Mouse (Mus musculus) limb, embryonic 15.5 days (tissue): Measurements from ENCODE around the gene Slc51a. TPM values are rescaled to one million over a fixed set of nuclear protein-coding genes. Genes with fewer than 3 reads are reported as not detected.

Source experiments
- ATAC-seq: fragments of 200-750 bp; cut with Nextera tagmentation; 2 replicates; pipeline ENCODE4 v1.8.0; 2017; ENCODE audit warnings: low read depth, moderate TSS enrichment; ENCODE audit not compliant: insufficient number of reproducible peaks, low FRiP score, low TSS enrichment
- H3K27ac ChIP-seq: fragments of 300-500 bp; sonication (generic); 2 replicates; pipeline ENCODE4 v1.5.1; 2015; ENCODE audit warnings: moderate library complexity, mild to moderate bottlenecking, inconsistent platforms
- H3K27me3 ChIP-seq: fragments of 300-500 bp; sonication (generic); 2 replicates; pipeline ENCODE4 v1.6.1; 2015; ENCODE audit warnings: inconsistent platforms
- H3K36me3 ChIP-seq: fragments of 300-500 bp; sonication (generic); 2 replicates; pipeline ENCODE4 v1.6.1; 2015; ENCODE audit warnings: inconsistent platforms
- H3K4me1 ChIP-seq: fragments of 300-500 bp; sonication (generic); 2 replicates; pipeline ENCODE4 v1.6.1; 2015; ENCODE audit warnings: inconsistent platforms
- H3K4me2 ChIP-seq: fragments of 300-500 bp; sonication (generic); 2 replicates; pipeline ENCODE4 v1.6.1; 2015; ENCODE audit warnings: mild to moderate bottlenecking, inconsistent platforms
- H3K4me3 ChIP-seq: fragments of 300-500 bp; sonication (generic); 2 replicates; pipeline ENCODE4 v1.5.1; 2015; ENCODE audit warnings: mild to moderate bottlenecking, inconsistent platforms
- H3K9ac ChIP-seq: fragments of 300-500 bp; sonication (generic); 2 replicates; pipeline ENCODE4 v1.6.1; 2015; ENCODE audit warnings: inconsistent platforms
- H3K9me3 ChIP-seq: fragments of 300-500 bp; sonication (generic); 2 replicates; pipeline ENCODE4 v1.6.1; 2016; ENCODE audit warnings: inconsistent platforms
- WGBS: fragments of 180-500 bp; shearing (Covaris S2); methylation state at CpG from one replicate; pipeline ENCODE4 v1.1.7; 2015; 5-methylcytosine and 5-hydroxymethylcytosine counted together
- polyA plus RNA-seq: library from polyadenylated mRNA; unstranded; fragments of >200 nt; fragmentation: Nextera tagmentation; extraction: Ambion mirVana; gene quantifications from 2 replicates; pipeline ENCODE4 v1.2.1, GENCODE M21; 2015

Slc51a gene
- polyA plus RNA-seq, result 0.06 and 0.12 TPM in 2 replicates

- ATAC-seq, result no peak
- WGBS, result 51% methylated on average over 15 of the region's 15 CpGs
Observed at GRCm38 (mm10) chr16:32487234-32488111, at the start of gene Slc51a. Slc51a (minus strand) TSS chr16:32487879.

GRCm38 (mm10) chr16:32535157-32535751 lies 47.6 kb upstream of the Slc51a start:
- Histone ChIP-seq H3K4me1 (peaks cover 13% of the 10 kb centered on the region), H3K9ac (no peak overlapping the region), H3K9me3 (no peaks in the 10 kb centered on the region), H3K27me3 (no peaks in the 10 kb centered on the region), H3K4me2 (no peak overlapping the region), H3K27ac (no peak overlapping the region), H3K4me3 (no peak overlapping the region), H3K36me3 (no peaks in the 10 kb centered on the region)
- 30% methylated on average over 5 of the region's 5 CpGs for WGBS
- ATAC-seq, result no peak

More at GRCm38 (mm10) chr16:32487234-32488111, at the start of gene Slc51a:
- Histone ChIP-seq H3K9me3 (no peaks in the 10 kb centered on the region), H3K9ac (no peak within 1 kb of the TSS), H3K27me3 (no peaks in the 10 kb centered on the region), H3K4me3 (no peak within 1 kb of the TSS), H3K4me1 (no peaks in the 10 kb centered on the region), H3K27ac (no peak within 1 kb of the TSS), H3K4me2 (no peak within 1 kb of the TSS), H3K36me3 (no peaks in the 10 kb centered on the region)

DNA sequence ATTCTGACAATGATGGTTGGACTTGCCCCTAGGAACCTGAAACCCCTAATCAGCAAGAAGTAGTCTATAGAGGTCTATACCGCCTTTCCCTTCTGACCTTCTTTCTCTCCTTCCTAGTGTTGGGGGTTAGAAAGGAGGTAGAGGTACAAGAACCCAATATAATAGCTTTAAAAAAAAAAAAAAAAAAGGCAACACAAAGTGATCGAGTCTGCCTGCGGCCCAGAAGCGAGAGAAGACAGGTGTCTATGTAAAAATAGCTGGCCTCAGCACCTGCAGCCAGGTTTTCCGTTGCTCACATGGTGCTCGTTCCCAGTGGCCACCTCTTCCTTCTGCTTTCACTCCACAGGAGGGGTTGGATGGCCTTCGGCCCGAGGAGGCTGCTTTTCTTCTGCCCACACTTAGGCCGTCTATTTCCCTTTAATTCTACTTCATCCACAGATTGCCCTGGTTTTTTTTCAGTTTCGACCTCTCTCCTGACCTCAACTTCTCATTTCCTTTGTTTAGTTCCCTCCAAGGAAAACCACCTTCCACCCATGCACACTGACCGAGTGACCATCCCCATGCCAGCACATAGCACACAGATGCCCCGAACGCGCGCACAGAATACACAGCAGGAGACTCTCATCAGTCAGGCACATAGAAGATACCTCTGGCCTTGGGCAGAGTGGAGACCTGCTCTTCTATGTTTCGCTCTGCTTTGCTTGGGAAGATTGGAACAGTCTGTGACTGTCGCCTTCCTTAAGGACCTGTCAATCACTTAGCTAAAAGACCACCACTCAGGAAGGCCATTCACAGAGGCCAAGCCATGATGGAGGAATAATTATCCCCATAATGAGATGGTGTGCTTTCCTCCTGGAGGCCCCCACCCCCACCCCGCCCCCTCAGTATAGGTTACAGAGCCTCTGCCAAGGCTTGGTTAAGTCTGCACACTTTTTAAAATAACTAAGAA lies 45.5 kb upstream of the Slc51a start:
- Histone ChIP-seq H3K9me3 (no peaks in the 10 kb centered on the region), H3K4me3 (no peak overlapping the region), H3K4me1 (peaks cover 13% of the 10 kb centered on the region), H3K27ac (no peak overlapping the region), H3K4me2 (no peak overlapping the region), H3K9ac (no peak overlapping the region), H3K36me3 (no peaks in the 10 kb centered on the region), H3K27me3 (no peaks in the 10 kb centered on the region)
- ATAC-seq, result no peak
- WGBS, result 64% methylated on average over 18 of the region's 18 CpGs

DNA sequence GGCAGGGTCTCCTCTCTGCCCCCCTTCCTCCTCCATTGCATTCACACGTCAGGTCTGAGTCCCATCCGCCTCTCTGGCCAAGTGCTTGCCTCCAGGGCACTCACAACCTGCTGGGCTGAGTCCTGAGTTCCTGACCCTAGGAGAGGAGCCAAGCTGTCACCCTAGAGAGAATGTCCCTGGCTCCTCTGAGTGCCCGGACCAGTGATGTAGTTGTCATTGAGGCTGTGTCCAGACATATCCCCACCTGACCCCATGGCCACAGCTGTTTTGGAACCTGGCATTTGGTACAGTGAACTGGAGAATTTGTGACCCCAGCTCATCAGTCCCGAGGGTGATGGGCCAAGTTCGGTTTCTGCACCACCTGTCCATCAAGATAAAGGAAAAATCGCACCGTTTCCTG lies 39.2 kb upstream of the Slc51a start:
- H3K9ac ChIP-seq, result no peak overlapping the region
- no peak for ATAC-seq
- H3K9me3 ChIP-seq, result no peaks in the 10 kb centered on the region
- H3K27me3 ChIP-seq, result no peaks in the 10 kb centered on the region
- no peak overlapping the region for H3K27ac ChIP-seq
- no peak overlapping the region for H3K4me3 ChIP-seq
- WGBS, result 71% methylated on average over 7 of the region's 7 CpGs
- no peak overlapping the region for H3K4me2 ChIP-seq
- peaks cover 2% of the 10 kb centered on the region for H3K4me1 ChIP-seq
- H3K36me3 ChIP-seq, result no peaks in the 10 kb centered on the region

DNA sequence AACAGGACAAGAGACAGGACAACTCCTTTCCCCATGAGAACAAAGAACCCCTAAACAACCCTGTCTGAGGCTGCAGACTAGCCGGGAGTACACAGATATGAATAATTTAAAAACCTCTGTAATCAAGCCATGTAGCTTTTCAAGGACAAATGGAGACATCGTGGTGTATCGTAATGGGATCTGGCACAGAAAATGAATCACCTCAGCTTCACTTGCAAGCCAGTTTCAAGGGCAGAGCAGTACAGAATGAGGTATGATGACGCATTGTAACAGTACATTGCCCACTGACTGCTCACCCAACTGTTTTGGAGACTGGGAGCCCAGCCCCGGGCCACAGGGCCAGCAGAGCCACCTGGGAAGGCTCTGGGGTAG lies 36.6 kb upstream of the Slc51a start:
- H3K9me3 ChIP-seq, result no peaks in the 10 kb centered on the region
- no peak for ATAC-seq
- H3K4me1 ChIP-seq, result peaks cover 2% of the 10 kb centered on the region
- H3K4me3 ChIP-seq, result no peak overlapping the region
- no peaks in the 10 kb centered on the region for H3K36me3 ChIP-seq
- no peak overlapping the region for H3K27ac ChIP-seq
- H3K9ac ChIP-seq, result no peak overlapping the region
- H3K27me3 ChIP-seq, result no peaks in the 10 kb centered on the region
- no peak overlapping the region for H3K4me2 ChIP-seq
- WGBS, result 71% methylated on average over 5 of the region's 5 CpGs

DNA sequence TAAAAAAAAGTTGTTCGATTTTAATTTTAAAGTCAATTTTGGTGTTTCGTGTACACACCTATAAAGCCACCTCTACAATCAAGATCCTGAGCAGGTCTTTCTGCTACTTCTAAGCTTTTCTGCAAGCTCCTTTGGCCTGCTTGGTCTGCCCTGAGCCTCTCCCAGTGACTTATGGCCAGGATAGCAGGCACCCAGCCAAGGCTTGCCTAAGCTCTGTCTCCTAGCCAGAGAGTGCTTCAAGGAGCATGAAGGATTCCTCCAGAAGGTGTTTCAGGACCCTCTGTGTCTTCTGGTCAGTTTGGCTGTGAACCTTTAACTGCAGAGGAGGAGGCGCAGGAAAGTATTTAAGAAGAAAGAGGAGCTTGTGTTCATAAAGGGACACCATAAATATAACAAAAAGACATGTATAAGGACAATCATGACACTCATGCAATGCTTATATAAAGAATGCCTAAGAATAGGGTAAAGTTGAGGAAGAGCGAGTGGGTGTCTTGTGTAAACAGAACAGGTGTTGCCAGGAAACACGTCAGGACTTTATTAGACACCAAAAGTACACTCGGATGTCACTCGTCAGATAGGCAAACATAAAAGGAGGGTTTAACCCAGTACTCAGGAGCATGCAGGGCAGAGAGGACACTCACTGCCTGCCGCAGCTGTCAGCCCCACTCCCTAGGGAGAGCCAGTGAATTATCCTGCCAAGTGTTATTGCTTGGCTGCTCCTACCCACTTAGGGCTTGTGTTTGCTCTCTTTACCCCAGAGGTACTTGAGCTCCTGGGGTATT lies 36.0 kb upstream of the Slc51a start:
- Histone ChIP-seq H3K4me1 (peaks cover 2% of the 10 kb centered on the region), H3K4me3 (no peak overlapping the region), H3K4me2 (no peak overlapping the region), H3K36me3 (no peaks in the 10 kb centered on the region), H3K27ac (no peak overlapping the region), H3K9me3 (no peaks in the 10 kb centered on the region), H3K27me3 (no peaks in the 10 kb centered on the region), H3K9ac (no peak overlapping the region)
- 61% methylated on average over 8 of the region's 8 CpGs for WGBS
- ATAC-seq, result no peak

- Histone ChIP-seq H3K27ac (no peak overlapping the region), H3K4me3 (no peak overlapping the region), H3K9ac (no peak overlapping the region), H3K4me2 (no peak overlapping the region), H3K9me3 (no peaks in the 10 kb centered on the region), H3K4me1 (peaks cover 2% of the 10 kb centered on the region), H3K27me3 (no peaks in the 10 kb centered on the region), H3K36me3 (no peaks in the 10 kb centered on the region)
- 49% methylated on average over 6 of the region's 6 CpGs for WGBS
- ATAC-seq, result no peak
Observed at GRCm38 (mm10) chr16:32522578-32523194, 35.0 kb upstream of the Slc51a start.

DNA sequence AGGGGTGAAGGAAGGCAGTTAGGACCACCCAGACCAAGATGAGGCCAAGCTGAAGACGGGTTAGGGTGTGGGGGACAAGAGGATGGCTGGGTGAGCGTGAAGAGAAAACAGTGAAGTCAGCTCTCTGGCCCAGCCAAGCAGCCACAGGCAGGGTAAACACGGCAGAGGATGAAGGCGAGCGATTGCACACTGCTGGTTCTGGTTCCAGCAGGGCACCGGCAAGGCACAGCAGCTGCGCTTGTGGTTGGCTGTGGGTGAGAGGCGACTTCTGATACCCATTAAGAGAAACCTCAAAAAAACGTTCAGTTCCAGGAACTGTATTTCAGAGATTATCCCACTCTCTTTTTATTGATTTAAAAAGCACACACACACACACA lies 32.7 kb upstream of the Slc51a start:
- 37% methylated on average over 9 of the region's 9 CpGs for WGBS
- Histone ChIP-seq H3K9ac (no peak overlapping the region), H3K4me2 (no peak overlapping the region), H3K4me1 (peaks cover 13% of the 10 kb centered on the region), H3K9me3 (no peaks in the 10 kb centered on the region), H3K27ac (no peak overlapping the region), H3K27me3 (no peaks in the 10 kb centered on the region), H3K4me3 (no peak overlapping the region), H3K36me3 (no peaks in the 10 kb centered on the region)
- no peak for ATAC-seq

DNA sequence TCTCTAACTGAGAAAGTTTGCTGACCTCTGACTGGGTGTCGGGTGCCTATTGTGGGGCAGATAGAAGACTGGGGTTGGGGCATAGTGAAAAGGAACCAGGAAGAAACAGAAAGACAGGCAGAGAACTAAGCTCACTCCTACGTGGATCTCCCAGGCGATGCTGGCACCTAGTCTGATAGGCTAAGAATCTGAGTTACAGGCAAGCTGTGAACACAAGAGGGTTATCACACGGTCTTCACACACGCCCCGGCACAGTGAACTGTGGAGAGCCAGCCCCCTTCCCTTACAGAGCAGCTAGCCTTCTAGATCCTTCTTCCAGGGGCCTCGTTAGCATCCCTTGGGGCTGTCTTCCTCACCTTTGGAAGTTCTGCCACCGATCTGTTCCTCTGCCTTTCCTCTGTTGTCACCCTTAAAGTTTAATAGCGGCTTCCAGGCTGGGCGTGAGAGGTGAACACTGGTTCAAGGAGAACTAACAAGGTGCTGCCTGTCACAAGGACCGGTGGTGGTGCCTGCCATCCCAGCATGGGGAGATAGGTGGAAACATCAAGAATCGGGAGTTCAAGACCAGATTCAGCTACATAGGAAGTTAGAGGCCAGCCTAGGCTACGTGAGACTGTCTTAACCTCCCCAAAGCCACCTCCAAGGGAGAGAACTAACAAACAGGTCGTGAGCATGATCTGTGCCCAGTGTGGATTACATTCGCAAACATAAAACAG lies 32.1 kb upstream of the Slc51a start:
- WGBS, result 71% methylated on average over 15 of the region's 15 CpGs
- H3K9me3 ChIP-seq, result no peaks in the 10 kb centered on the region
- no peak for ATAC-seq
- no peak overlapping the region for H3K27ac ChIP-seq
- no peaks in the 10 kb centered on the region for H3K36me3 ChIP-seq
- H3K9ac ChIP-seq, result no peak overlapping the region
- H3K4me1 ChIP-seq, result peaks cover 13% of the 10 kb centered on the region
- no peak overlapping the region for H3K4me3 ChIP-seq
- no peaks in the 10 kb centered on the region for H3K27me3 ChIP-seq
- no peak overlapping the region for H3K4me2 ChIP-seq

DNA sequence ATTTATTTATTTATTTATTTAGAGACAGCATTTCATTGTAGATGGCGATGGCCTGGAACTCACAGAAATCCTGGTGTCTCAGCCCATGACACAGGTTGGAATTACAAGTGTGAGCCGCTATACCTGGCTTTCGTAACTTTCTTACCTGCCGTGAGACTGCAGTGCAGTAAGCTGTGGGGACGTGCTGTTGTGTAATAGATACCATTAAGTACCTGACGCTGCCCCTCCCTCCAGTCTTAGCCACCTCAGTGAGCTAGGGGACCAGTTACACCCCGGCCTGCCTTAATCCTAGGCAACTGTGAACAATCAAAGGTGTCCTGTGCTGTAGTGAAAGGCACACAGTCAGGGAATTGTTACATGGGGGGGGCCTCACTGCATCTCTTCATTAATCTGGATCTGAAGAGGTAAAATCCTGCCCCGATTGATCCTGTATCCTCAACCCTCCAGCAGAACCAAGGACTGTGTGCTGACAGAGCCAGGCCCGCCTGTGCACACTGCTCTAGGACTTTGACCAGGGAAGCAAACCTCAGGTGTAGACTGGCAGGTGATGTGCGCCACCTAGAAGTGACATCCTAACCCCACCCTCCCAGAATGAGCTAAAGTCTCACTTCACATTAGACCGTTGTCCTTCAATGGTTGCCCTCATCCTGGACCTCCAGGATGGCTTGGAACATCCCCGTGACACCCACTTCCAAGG lies 30.3 kb upstream of the Slc51a start:
- Histone ChIP-seq H3K27ac (no peak overlapping the region), H3K36me3 (no peaks in the 10 kb centered on the region), H3K27me3 (no peaks in the 10 kb centered on the region), H3K9ac (no peak overlapping the region), H3K4me1 (peaks cover 15% of the 10 kb centered on the region), H3K4me3 (no peak overlapping the region), H3K4me2 (no peak overlapping the region), H3K9me3 (no peaks in the 10 kb centered on the region)
- no peak for ATAC-seq
- WGBS, result 78% methylated on average over 12 of the region's 12 CpGs
